Mouse (Mus musculus) liver, embryonic 14.5 days (tissue): ENCODE measurements around the gene Acot1. TPM values are rescaled to one million over a fixed set of nuclear protein-coding genes. Genes with fewer than 3 reads are reported as not detected.

ENCODE experiments used
- ATAC-seq: fragments of 200-750 bp; cut with Nextera tagmentation; 2 replicates; pipeline ENCODE4 v1.8.0; 2017; ENCODE audit warnings: moderate number of reproducible peaks, mild to moderate bottlenecking, moderate library complexity; ENCODE audit not compliant: insufficient read depth
- DNase-seq, 3 experiments: peaks; one replicate each; pipeline ENCODE4 v3.0.0-alpha.2; 2012 to 2013; ENCODE audit warnings: low read depth in 3 of 3, low spot score in 3 of 3
- H3K27ac ChIP-seq: fragments of 300-500 bp; sonication (generic); 2 replicates; pipeline ENCODE4 v1.5.1; 2014; ENCODE audit warnings: moderate library complexity, mild to moderate bottlenecking, control low read depth, inconsistent platforms
- H3K27me3 ChIP-seq: fragments of 300-500 bp; sonication (generic); 2 replicates; pipeline ENCODE4 v1.6.1; 2014; ENCODE audit warnings: mild to moderate bottlenecking, low read length, moderate library complexity; ENCODE audit not compliant: control insufficient read depth, insufficient read depth
- H3K36me3 ChIP-seq: fragments of 300-500 bp; sonication (generic); replicated peaks from 2 replicates; pipeline ENCODE4 v1.6.1; 2014; ENCODE audit warnings: low read depth; ENCODE audit not compliant: control insufficient read depth, insufficient read depth
- H3K4me1 ChIP-seq, 2 experiments: fragments of 200-500 bp in 1 of 2; fragments of 300-500 bp in 1 of 2; sonication (generic) in 1 of 2; replicated peaks; 2 replicates each; pipeline ENCODE4 v1.6.1; 2012 to 2014; ENCODE audit warnings: antibody characterized with exemption in 1 of 2, inconsistent platforms in 1 of 2, low read length in 1 of 2; ENCODE audit not compliant: control insufficient read depth in 2 of 2, insufficient read depth in 2 of 2
- H3K4me2 ChIP-seq: fragments of 300-500 bp; sonication (generic); 2 replicates; pipeline ENCODE4 v1.6.1; 2014; ENCODE audit warnings: low read depth, mild to moderate bottlenecking, control low read depth, moderate library complexity
- H3K4me3 ChIP-seq, 2 experiments: fragments of 200-500 bp in 1 of 2; fragments of 300-500 bp in 1 of 2; sonication (generic) in 1 of 2; 2 replicates each; pipeline ENCODE4 v1.5.1; 2012 to 2014; ENCODE audit warnings: low read depth in 2 of 2, low read length in 2 of 2, mild to moderate bottlenecking in 2 of 2, control low read depth in 1 of 2, inconsistent platforms in 1 of 2, moderate library complexity in 1 of 2; ENCODE audit not compliant: insufficient read depth in 1 of 2
- H3K9ac ChIP-seq: fragments of 300-500 bp; sonication (generic); replicated peaks from 2 replicates; pipeline ENCODE4 v1.6.1; 2014; ENCODE audit warnings: mild to moderate bottlenecking, control low read depth, moderate library complexity
- H3K9me3 ChIP-seq: fragments of 300-500 bp; sonication (generic); 2 replicates; pipeline ENCODE4 v1.6.1; 2016; ENCODE audit warnings: low read length, mixed read lengths; ENCODE audit not compliant: control insufficient read depth
- CTCF ChIP-seq: IDR thresholded peaks from 2 replicates; pipeline ENCODE4 v1.5.1; 2016; ENCODE audit warnings: antibody characterized with exemption, low read depth, control low read depth
- EP300 ChIP-seq: IDR thresholded peaks from 2 replicates; pipeline ENCODE4 v1.6.1; 2016; ENCODE audit warnings: antibody characterized with exemption, low read depth
- WGBS: fragments of 180-500 bp; shearing (Covaris S2); extraction: QIAGEN DNeasy Blood & Tissue Kit; methylation state at CpG from one replicate; pipeline ENCODE4 v1.1.7; 2014; ENCODE audit not compliant: insufficient replicate concordance; 5-methylcytosine and 5-hydroxymethylcytosine counted together
- polyA plus RNA-seq, 2 experiments: library from polyadenylated mRNA; depleted of rRNA in 1 of 2; stranded (reverse) in 1 of 2; unstranded in 1 of 2; fragments of >200 nt; fragmentation: Nextera tagmentation in 1 of 2; extraction: Ambion mirVana in 1 of 2; gene quantifications; 2 replicates each; pipeline versions ENCODE4 v1.2.1 to v1.2.3; 2012 to 2014

Gene Acot1
- polyA plus RNA-seq, 2 experiments, result 12.8 to 28.3 TPM

- Histone ChIP-seq H3K9me3 (no peaks in the 10 kb centered on the region), H3K9ac (no peak overlapping the region), H3K4me3 (peak overlapping the region; percentile 16 to 45; a peak in 2 of 4 replicates), H3K36me3 (no peaks in the 10 kb centered on the region), H3K27ac (no peak overlapping the region), H3K4me1 (no peaks in the 10 kb centered on the region; a peak in 1 of 4 replicates), H3K4me2 (peak overlapping the region; percentile 28), H3K27me3 (peaks cover 21% of the 10 kb centered on the region)
- ATAC-seq (no peak), DNase-seq (no peak)
- 62% methylated on average over 7 of the region's 7 CpGs for WGBS
- TF ChIP-seq CTCF, result no peak
- TF ChIP-seq EP300, result no peak
Observed at GRCm38 (mm10) chr12:84052609-84053008, 43.3 kb downstream of the Acot1 start.

GRCm38 (mm10) chr12:84053173-84053572, 43.9 kb downstream of the Acot1 start:
- no peaks in the 10 kb centered on the region; a peak in 1 of 4 replicates for H3K4me1 ChIP-seq
- peak overlapping the region; percentile 28 for H3K4me2 ChIP-seq
- ATAC-seq, result no peak
- DNase-seq, result no peak
- H3K4me3 ChIP-seq, result peak overlapping the region; percentile 37 to 45; a peak in 3 of 4 replicates
- WGBS, result 15% methylated on average over 16 of the region's 16 CpGs
- H3K9ac ChIP-seq, result no peak overlapping the region
- no peaks in the 10 kb centered on the region for H3K9me3 ChIP-seq
- H3K36me3 ChIP-seq, result no peaks in the 10 kb centered on the region
- TF ChIP-seq CTCF (no peak), EP300 (no peak)
- H3K27me3 ChIP-seq, result peaks cover 21% of the 10 kb centered on the region
- H3K27ac ChIP-seq, result no peak overlapping the region

- Histone ChIP-seq H3K4me1 (no peaks in the 10 kb centered on the region; a peak in 1 of 4 replicates), H3K27me3 (peaks cover 21% of the 10 kb centered on the region), H3K9me3 (no peaks in the 10 kb centered on the region), H3K27ac (no peak overlapping the region), H3K4me3 (peak overlapping the region; percentile 39 to 45), H3K4me2 (peak overlapping the region; percentile 49), H3K9ac (peak overlapping the region; percentile 23; the same call in 1 of the 2 replicates), H3K36me3 (no peaks in the 10 kb centered on the region)
- ATAC-seq (no peak), DNase-seq (no peak)
- TF ChIP-seq CTCF (peak; percentile 24; the same call in 1 of the 2 replicates), EP300 (no peak)
- 4% methylated on average over 39 of the region's 46 CpGs for WGBS
Observed at GRCm38 (mm10) chr12:84053679-84054391, 44.5 kb downstream of the Acot1 start.

- TF ChIP-seq EP300 (no peak), CTCF (peak; percentile 55; the same call in 1 of the 2 replicates)
- no peak overlapping the region for H3K9ac ChIP-seq
- DNase-seq (no peak), ATAC-seq (no peak)
- H3K27ac ChIP-seq, result no peak overlapping the region
- H3K4me1 ChIP-seq, result no peaks in the 10 kb centered on the region
- no peak overlapping the region for H3K4me3 ChIP-seq
- no peaks in the 10 kb centered on the region for H3K9me3 ChIP-seq
- H3K4me2 ChIP-seq, result no peak overlapping the region
- no peaks in the 10 kb centered on the region for H3K27me3 ChIP-seq
- 8% methylated on average over 2 of the region's 2 CpGs for WGBS
- no peaks in the 10 kb centered on the region for H3K36me3 ChIP-seq
Observed at GRCm38 (mm10) chr12:84060946-84061345, 51.7 kb downstream of the Acot1 start.

- no peaks in the 10 kb centered on the region for H3K27me3 ChIP-seq
- no peak for TF ChIP-seq EP300
- no peak for TF ChIP-seq CTCF
- H3K9ac ChIP-seq, result no peak overlapping the region
- DNase-seq (no peak), ATAC-seq (no peak)
- H3K27ac ChIP-seq, result no peak overlapping the region
- no peak overlapping the region for H3K4me2 ChIP-seq
- WGBS, result 81% methylated on average over 20 of the region's 20 CpGs
- no peaks in the 10 kb centered on the region for H3K9me3 ChIP-seq
- H3K4me3 ChIP-seq, result no peak overlapping the region
- H3K4me1 ChIP-seq, result no peaks in the 10 kb centered on the region
- no peaks in the 10 kb centered on the region for H3K36me3 ChIP-seq
Observed at GRCm38 (mm10) chr12:84062336-84062735, 53.0 kb downstream of the Acot1 start.
